Mouse (Mus musculus): ENCODE measurements around the gene Mvk.

DNA sequence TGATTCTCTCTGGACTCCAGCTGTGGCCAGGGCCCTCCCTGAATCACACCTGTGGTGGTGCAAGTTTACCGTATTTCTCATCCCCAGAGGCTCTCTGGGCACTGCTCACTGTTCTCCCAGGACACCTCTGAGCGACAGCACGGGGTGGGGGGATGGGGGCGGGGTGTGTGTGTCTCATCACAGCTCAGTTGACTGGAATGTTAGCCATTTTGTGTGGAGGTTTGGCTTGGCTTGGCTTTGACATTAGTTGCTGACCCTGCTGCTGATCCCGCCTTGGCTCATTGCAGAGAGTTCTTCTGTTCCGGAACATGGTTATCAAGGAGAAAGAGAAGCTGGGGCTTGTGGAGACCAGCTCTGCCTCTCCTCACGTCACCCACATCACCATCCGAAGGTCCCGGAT, 36.3 kb upstream of the Mvk start:
- TF ChIP-seq CTCF (IDR thresholded peaks at IDR 0.05; ENCODE audit: extremely low read depth, insufficient read depth, insufficient read length, insufficient replicate concordance) (no peak), POLR2A (IDR thresholded peaks at IDR 0.05; ENCODE audit: low read depth, low read length) (no peak)
